Mouse (Mus musculus): ENCODE results near the gene Gigyf1. TPM values are rescaled to one million over a fixed set of nuclear protein-coding genes. Genes with fewer than 3 reads are reported as not detected.

Gene Gigyf1
- 93.3 TPM for total RNA-seq (2023)

DNA sequence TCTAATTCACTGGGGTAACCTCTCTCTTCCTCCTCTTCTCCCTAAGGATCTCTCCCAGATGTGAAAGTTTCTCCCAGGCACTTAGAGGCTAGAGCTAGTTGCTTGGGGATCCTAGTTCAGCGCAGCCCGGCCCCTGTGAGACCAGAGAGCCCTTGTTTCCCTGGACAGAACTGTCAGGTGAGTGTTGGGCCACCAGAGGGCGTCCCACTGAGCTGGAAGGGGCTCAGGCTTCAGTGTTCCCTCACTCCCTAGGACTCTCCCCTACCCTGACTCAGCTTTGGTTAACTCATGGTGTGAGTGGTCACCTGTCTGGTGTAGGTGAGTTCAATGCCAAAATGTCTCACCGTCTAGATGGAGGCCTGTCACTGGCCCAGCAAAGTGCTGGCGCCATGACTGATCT lies at the start of gene Gigyf1:
Gigyf1 (plus strand) TSS at position 113 of the 400 bp plus-strand sequence.

DNA sequence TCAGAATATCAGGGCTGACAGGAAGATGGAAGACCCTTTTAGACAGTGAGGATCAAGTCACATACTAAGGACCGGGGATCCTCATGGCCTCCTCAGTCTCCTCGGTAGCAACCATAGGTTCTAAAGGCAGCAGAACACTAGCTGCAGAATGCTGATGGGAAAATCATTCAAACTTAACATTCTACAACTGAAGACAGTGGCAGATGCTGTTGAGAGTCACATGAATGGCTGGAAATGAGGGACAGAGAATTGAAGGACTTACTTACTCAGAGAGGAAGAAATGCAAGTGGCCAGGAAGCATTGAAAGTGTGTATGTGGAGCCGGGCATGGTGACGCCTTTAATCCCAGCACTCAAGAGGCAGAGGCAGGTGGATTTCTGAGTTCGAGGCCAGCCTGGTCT lies 41.4 kb upstream of the Gigyf1 start, which contains the start of gene Zan:
Zan (minus strand) TSS at position 101 of the 400 bp plus-strand sequence.

GRCm38 (mm10) chr5:137501709-137502666 lies 16.4 kb upstream of the Gigyf1 start, which contains the start of gene Pop7:
TSS of gene Pop7 (minus strand) at chr5:137502518.

GRCm38 (mm10) chr5:137533117-137533827 lies 14.9 kb downstream of the Gigyf1 start, which contains the start of the genes Epo and Gnb2:
TSS of gene Epo (minus strand) at chr5:137533242.
TSS of gene Gnb2 (minus strand) at chr5:137533510.

DNA sequence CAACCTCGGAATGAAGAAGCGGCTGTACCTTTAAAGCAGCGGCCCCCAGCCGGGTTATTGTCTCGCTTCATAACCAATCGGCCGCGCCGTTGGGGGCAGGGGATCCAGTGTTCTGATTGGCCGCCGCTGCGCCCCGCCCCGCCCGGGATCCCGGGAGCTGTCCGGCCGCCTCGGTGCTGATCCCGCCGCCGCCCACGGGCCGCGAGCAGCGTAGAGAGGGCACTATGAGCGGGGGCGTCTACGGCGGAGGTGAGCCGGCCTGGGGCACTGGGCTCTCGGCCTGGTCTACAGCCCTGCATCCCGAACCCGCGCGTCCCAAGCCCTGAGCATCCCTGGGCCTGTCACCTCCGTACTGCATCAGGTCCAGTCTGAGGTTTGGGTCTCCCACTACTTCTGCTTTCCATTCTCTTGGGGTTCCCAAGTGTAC lies 35.1 kb downstream of the Gigyf1 start, which contains the start of gene Actl6b:
Actl6b (plus strand) TSS at position 107 of the 427 bp plus-strand sequence.

DNA sequence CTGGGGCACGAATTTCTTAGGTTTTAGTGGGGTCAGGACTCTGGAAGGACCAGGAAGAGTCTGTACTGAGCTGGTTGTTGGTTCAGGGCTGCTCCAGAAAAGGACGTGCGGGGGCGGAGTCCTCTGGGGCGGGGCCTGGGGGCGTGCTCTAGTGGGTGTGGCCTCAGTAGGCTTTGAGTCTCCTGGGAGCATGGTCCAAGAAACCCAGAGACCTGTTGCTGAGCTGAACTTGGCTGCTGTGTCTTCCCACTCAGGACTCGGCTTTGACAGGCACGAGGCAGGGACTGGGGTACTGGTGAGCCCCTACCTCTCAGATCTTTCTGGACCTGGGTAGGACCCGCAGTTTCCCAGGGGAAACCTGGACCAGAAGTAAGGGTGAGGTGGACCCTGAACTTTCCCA lies 51.3 kb downstream of the Gigyf1 start, which contains the start of gene Tfr2:
Tfr2 (plus strand) TSS at position 176 of the 400 bp plus-strand sequence.

Other genes starting within 250 kb of the Gigyf1 start
- gene Ache, start 231.0 kb upstream of the Gigyf1 start, total RNA-seq (2023) = 0.44 TPM
- 0.76 TPM for gene Ufsp1, start 223.9 kb upstream of the Gigyf1 start, total RNA-seq (2023)
- gene Srrt, start 210.9 kb upstream of the Gigyf1 start, total RNA-seq (2023) = 437 TPM
- gene Trip6, start 204.1 kb upstream of the Gigyf1 start, total RNA-seq (2023) = 6.0 TPM
- 16.2 TPM for gene Slc12a9, start 185.0 kb upstream of the Gigyf1 start, total RNA-seq (2023)
- 0.15 TPM for gene Ephb4, start 168.4 kb upstream of the Gigyf1 start, total RNA-seq (2023)
- gene Zan, start 41.5 kb upstream of the Gigyf1 start, total RNA-seq (2023) = 0.35 TPM
- 27.2 TPM for gene Pop7, start 16.0 kb upstream of the Gigyf1 start, total RNA-seq (2023)
- not detected for gene Epo, start 14.7 kb downstream of the Gigyf1 start, total RNA-seq (2023)
- 259 TPM for gene Gnb2, start 15.0 kb downstream of the Gigyf1 start, total RNA-seq (2023)
- gene Actl6b, start 35.0 kb downstream of the Gigyf1 start, total RNA-seq (2023) = not detected
- 0.59 TPM for gene Tfr2, start 51.3 kb downstream of the Gigyf1 start, total RNA-seq (2023)
- 28.5 TPM for gene Mospd3, start 82.5 kb downstream of the Gigyf1 start, total RNA-seq (2023)
- gene Pcolce, start 95.2 kb downstream of the Gigyf1 start, total RNA-seq (2023) = 1.2 TPM
- not detected for gene Fbxo24, start 110.5 kb downstream of the Gigyf1 start, total RNA-seq (2023)
- gene Lrch4, start 110.6 kb downstream of the Gigyf1 start, total RNA-seq (2023) = 185 TPM
- gene Gm20605, start 110.6 kb downstream of the Gigyf1 start, total RNA-seq (2023) = 55.1 TPM
- 81.4 TPM for gene Sap25, start 122.8 kb downstream of the Gigyf1 start, total RNA-seq (2023)
- not detected for gene Irs3, start 127.2 kb downstream of the Gigyf1 start, total RNA-seq (2023)
- gene Agfg2, start 166.2 kb downstream of the Gigyf1 start, total RNA-seq (2023) = 23.5 TPM
- 2.0 TPM for gene Nyap1, start 223.1 kb downstream of the Gigyf1 start, total RNA-seq (2023)
- gene Tsc22d4, start 227.2 kb downstream of the Gigyf1 start, total RNA-seq (2023) = 183 TPM

All from CD4-positive naive resting alpha-beta T cell, adult 76 days (primary cell).